Mouse (Mus musculus) retina, postnatal 1 day (tissue): ENCODE measurements around the gene Gm5426.
"Not testable (repeated sequence)": the region's sequence is repeated elsewhere in the genome, so short reads cannot be mapped to it uniquely, and the experiment has no call there.

Experiments
- DNase-seq: peaks from one replicate; pipeline ENCODE4 v3.0.0-alpha.2; 2012

The Gm5426 gene

GRCm38 (mm10) chr10:96136451-96136850 lies at the start of gene Gm5426:
TSS of gene Gm5426 (plus strand) at chr10:96136603.
- not testable (repeated sequence) for DNase-seq

- no peak for DNase-seq
Observed at GRCm38 (mm10) chr10:96089744-96090143, 46.7 kb upstream of the Gm5426 start.

GRCm38 (mm10) chr10:96090388-96090787 lies 46.0 kb upstream of the Gm5426 start:
- DNase-seq: peak; percentile 23

- DNase-seq: no peak
Observed at GRCm38 (mm10) chr10:96093890-96094531, 42.4 kb upstream of the Gm5426 start.

- DNase-seq: no peak
Observed at GRCm38 (mm10) chr10:96094559-96094958, 41.8 kb upstream of the Gm5426 start.

GRCm38 (mm10) chr10:96096730-96097129 lies 39.7 kb upstream of the Gm5426 start:
- DNase-seq: no peak

GRCm38 (mm10) chr10:96101035-96101434 lies 35.4 kb upstream of the Gm5426 start:
- DNase-seq: no peak

- peak; percentile 11 for DNase-seq
Observed at GRCm38 (mm10) chr10:96104158-96104557, 32.2 kb upstream of the Gm5426 start.

GRCm38 (mm10) chr10:96104624-96105023 lies 31.8 kb upstream of the Gm5426 start:
- no peak for DNase-seq

- peak; percentile 9 for DNase-seq
Observed at GRCm38 (mm10) chr10:96105124-96105523, 31.3 kb upstream of the Gm5426 start.

- no peak for DNase-seq
Observed at GRCm38 (mm10) chr10:96106972-96107720, 29.3 kb upstream of the Gm5426 start.

GRCm38 (mm10) chr10:96107825-96108224 lies 28.6 kb upstream of the Gm5426 start:
- DNase-seq: no peak

GRCm38 (mm10) chr10:96115325-96115724 lies 21.1 kb upstream of the Gm5426 start:
- no peak for DNase-seq

- DNase-seq: no peak
Observed at GRCm38 (mm10) chr10:96120821-96121220, 15.6 kb upstream of the Gm5426 start.

GRCm38 (mm10) chr10:96121249-96122010 lies 15.0 kb upstream of the Gm5426 start:
- no peak for DNase-seq

GRCm38 (mm10) chr10:96123885-96124284 lies 12.5 kb upstream of the Gm5426 start:
- no peak for DNase-seq

- DNase-seq: no peak
Observed at GRCm38 (mm10) chr10:96124290-96124689, 12.1 kb upstream of the Gm5426 start.

GRCm38 (mm10) chr10:96125771-96126454 lies 10.5 kb upstream of the Gm5426 start:
- no peak for DNase-seq

GRCm38 (mm10) chr10:96129213-96129612 lies 7.2 kb upstream of the Gm5426 start:
- no peak for DNase-seq

- no peak for DNase-seq
Observed at GRCm38 (mm10) chr10:96130406-96130805, 6.0 kb upstream of the Gm5426 start.

GRCm38 (mm10) chr10:96131112-96131511 lies 5.3 kb upstream of the Gm5426 start:
- DNase-seq: no peak

GRCm38 (mm10) chr10:96132161-96132560 lies 4.2 kb upstream of the Gm5426 start:
- peak; percentile 85 for DNase-seq

GRCm38 (mm10) chr10:96138585-96138984 lies 2.2 kb downstream of the Gm5426 start:
- no peak for DNase-seq
